ENCODE assay signal across 24 mouse cellular contexts in genomic region chr10:99383028-99383427, GRCm38 (mm10).
A peak's percentile ranks its signal among the peaks of the same experiment; 100 is the strongest.
DNase-seq lines count a peak whose midpoint lies in the region; ATAC-seq and TF ChIP-seq lines count a peak whose summit lies in the region.
"Had no signal": no experiment of that assay in that cellular context is flagged by ENCODE, and none has a peak within 500 bp of the region (broad histone marks: within the 10 kb centered on the region; RNA-seq: fewer than 3 reads in every experiment).

No protein-coding gene starts in this region.

- no peaks in the 10 kb centered on the region for H3K36me3 ChIP-seq in hindbrain, embryonic 16.5 days (ENCODE audit: control insufficient read depth, insufficient read depth, low read length)
- no peaks in the 10 kb centered on the region for H3K36me3 ChIP-seq in hindbrain, embryonic 14.5 days (replicated peaks; ENCODE audit: control insufficient read depth, insufficient read depth)
- no peaks in the 10 kb centered on the region for H3K36me3 ChIP-seq in intestine, postnatal 0 days (ENCODE audit: control insufficient read depth, insufficient read depth)
- H3K36me3 ChIP-seq in hindbrain, embryonic 11.5 days (ENCODE audit: control insufficient read depth, insufficient read depth, low read length): no peaks in the 10 kb centered on the region
- H3K36me3 ChIP-seq: forebrain, embryonic 15.5 days; limb, embryonic 15.5 days had no signal

- DNase-seq in cerebellum, adult 2 months: peak; percentile 8 to 9
- DNase-seq in cerebellum, adult 8-10 months: no peak
- DNase-seq in hindbrain, embryonic 14.5 days (ENCODE audit: low spot score): no peak
- peak; percentile 11 for DNase-seq in Muller cell, postnatal 12 days (ENCODE audit: inconsistent ontology term)
- no peak for DNase-seq in hindbrain, embryonic 11.5 days (ENCODE audit: low spot score)
- DNase-seq: adrenal gland, postnatal 10 days; cerebellum, adult 11 months; heart, adult 18-20 months; heart, postnatal 14 days; kidney, adult 2 months; kidney, postnatal 36 days; layer of hippocampus, adult 9-11 months; lung, adult 18-20 months; right cerebral cortex, postnatal 14 days; thymus, postnatal 14 days had no signal

- no peak overlapping the region for H3K4me3 ChIP-seq in cerebellum, adult 2 months (replicated peaks; ENCODE audit: insufficient read depth, low read depth, low read length)
- no peak overlapping the region for H3K4me3 ChIP-seq in hindbrain, embryonic 16.5 days (ENCODE audit: low read length)
- H3K4me3 ChIP-seq in hindbrain, embryonic 14.5 days (replicated peaks; ENCODE audit: low read length): no peak overlapping the region
- H3K4me3 ChIP-seq in intestine, postnatal 0 days (ENCODE audit: low read depth, low read length): no peak overlapping the region
- H3K4me3 ChIP-seq in hindbrain, embryonic 11.5 days (ENCODE audit: low read depth, low read length): no peak overlapping the region
- H3K4me3 ChIP-seq: erythroblast, embryonic 14.5 days; forebrain, embryonic 15.5 days; limb, embryonic 15.5 days had no signal

- no peak overlapping the region for H3K9ac ChIP-seq in hindbrain, embryonic 16.5 days (ENCODE audit: low read depth, low read length)
- no peak overlapping the region for H3K9ac ChIP-seq in hindbrain, embryonic 14.5 days
- H3K9ac ChIP-seq in intestine, postnatal 0 days (ENCODE audit: low read depth, low read length): no peak overlapping the region
- no peak overlapping the region for H3K9ac ChIP-seq in hindbrain, embryonic 11.5 days (ENCODE audit: low read depth, low read length)
- H3K9ac ChIP-seq: forebrain, embryonic 15.5 days; limb, embryonic 15.5 days had no signal

- 19% methylated on average over 4 of the region's 4 CpGs for WGBS in cerebellum, adult 2 months
- WGBS in hindbrain, embryonic 16.5 days: 46% methylated on average over 4 of the region's 4 CpGs
- 53% methylated on average over 4 of the region's 4 CpGs for WGBS in hindbrain, embryonic 14.5 days
- 72% methylated on average over 4 of the region's 4 CpGs for WGBS in intestine, postnatal 0 days
- 66% methylated on average over 4 of the region's 4 CpGs for WGBS in hindbrain, embryonic 11.5 days

- no peak for TF ChIP-seq CTCF in cerebellum, adult 2 months (IDR thresholded peaks at IDR 0.05; ENCODE audit: borderline replicate concordance, insufficient read depth, low read depth, low read length)
- TF ChIP-seq CTCF in intestine, postnatal 0 days (IDR thresholded peaks at IDR 0.05; ENCODE audit: low read depth): no peak

- no peaks in the 10 kb centered on the region for H3K9me3 ChIP-seq in hindbrain, embryonic 16.5 days (ENCODE audit: control insufficient read depth, low read length)
- H3K9me3 ChIP-seq in hindbrain, embryonic 14.5 days (ENCODE audit: control insufficient read depth, low read length): no peaks in the 10 kb centered on the region
- no peaks in the 10 kb centered on the region for H3K9me3 ChIP-seq in intestine, postnatal 0 days (ENCODE audit: control insufficient read depth)
- no peaks in the 10 kb centered on the region for H3K9me3 ChIP-seq in hindbrain, embryonic 11.5 days (ENCODE audit: control insufficient read depth, low read length)
- H3K9me3 ChIP-seq: forebrain, embryonic 15.5 days; limb, embryonic 15.5 days had no signal

- H3K27me3 ChIP-seq in cerebellum, adult 2 months (ENCODE audit: control insufficient read depth, insufficient read depth, low read length): no peaks in the 10 kb centered on the region; the same call in 1 of the 2 replicates
- H3K27me3 ChIP-seq in hindbrain, embryonic 16.5 days (replicated peaks; ENCODE audit: control insufficient read depth, insufficient read depth, low read length): no peaks in the 10 kb centered on the region
- 0 out of 2 replicates have a peak, but pooled peaks cover 3% of the 10 kb centered on the region for H3K27me3 ChIP-seq in hindbrain, embryonic 14.5 days (ENCODE audit: control insufficient read depth, insufficient read depth, low read length)
- H3K27me3 ChIP-seq in intestine, postnatal 0 days (replicated peaks; ENCODE audit: control insufficient read depth, insufficient read depth, low read length): no peaks in the 10 kb centered on the region
- H3K27me3 ChIP-seq in hindbrain, embryonic 11.5 days (ENCODE audit: control insufficient read depth, insufficient read depth, low read length): no peaks in the 10 kb centered on the region
- H3K27me3 ChIP-seq: CH12.LX; forebrain, embryonic 15.5 days; limb, embryonic 15.5 days had no signal

- no peak overlapping the region for H3K27ac ChIP-seq in cerebellum, adult 2 months (ENCODE audit: insufficient read depth, low read length)
- no peak overlapping the region for H3K27ac ChIP-seq in hindbrain, embryonic 16.5 days (ENCODE audit: low read depth, low read length)
- no peak overlapping the region for H3K27ac ChIP-seq in hindbrain, embryonic 14.5 days
- no peak overlapping the region for H3K27ac ChIP-seq in intestine, postnatal 0 days (ENCODE audit: low read depth, low read length)
- no peak overlapping the region for H3K27ac ChIP-seq in hindbrain, embryonic 11.5 days (ENCODE audit: low read depth, low read length)
- H3K27ac ChIP-seq: forebrain, embryonic 15.5 days; limb, embryonic 15.5 days; stomach, postnatal 0 days had no signal

- no peak for TF ChIP-seq POLR2A in cerebellum, adult 2 months (IDR thresholded peaks at IDR 0.05; ENCODE audit: borderline replicate concordance, insufficient read depth, low read length)

- no peak overlapping the region for H3K4me2 ChIP-seq in hindbrain, embryonic 16.5 days (ENCODE audit: low read length)
- H3K4me2 ChIP-seq in hindbrain, embryonic 14.5 days (replicated peaks): no peak overlapping the region
- no peak overlapping the region for H3K4me2 ChIP-seq in intestine, postnatal 0 days (replicated peaks; ENCODE audit: low read depth)
- H3K4me2 ChIP-seq in hindbrain, embryonic 11.5 days (replicated peaks; ENCODE audit: low read depth, low read length): no peak overlapping the region
- H3K4me2 ChIP-seq: forebrain, embryonic 15.5 days; limb, embryonic 15.5 days had no signal

- peak; percentile 52; the same call in 1 of the 2 replicates for ATAC-seq in hindbrain, embryonic 16.5 days
- no peak for ATAC-seq in hindbrain, embryonic 14.5 days (ENCODE audit: low FRiP score)
- peak; percentile 43; the same call in 1 of the 2 replicates for ATAC-seq in megakaryocyte progenitor cell, adult 5-6 weeks (replicated peaks; ENCODE audit: poor library complexity)
- no peak for ATAC-seq in intestine, postnatal 0 days
- ATAC-seq in hindbrain, embryonic 11.5 days (ENCODE audit: low FRiP score): no peak
- ATAC-seq: forebrain, embryonic 15.5 days; midbrain, embryonic 16.5 days had no signal

- no peaks in the 10 kb centered on the region for H3K4me1 ChIP-seq in cerebellum, adult 2 months (ENCODE audit: control insufficient read depth, insufficient read depth, low read length)
- H3K4me1 ChIP-seq in hindbrain, embryonic 16.5 days (ENCODE audit: control insufficient read depth, insufficient read depth, low read depth, low read length): no peaks in the 10 kb centered on the region
- H3K4me1 ChIP-seq in hindbrain, embryonic 14.5 days (replicated peaks; ENCODE audit: control insufficient read depth, insufficient read depth, low read length): no peaks in the 10 kb centered on the region
- H3K4me1 ChIP-seq in intestine, postnatal 0 days (replicated peaks; ENCODE audit: control insufficient read depth, insufficient read depth, low read length): 0 out of 2 replicates have a peak, but pooled peaks cover 2% of the 10 kb centered on the region
- H3K4me1 ChIP-seq in hindbrain, embryonic 11.5 days (replicated peaks; ENCODE audit: control insufficient read depth, insufficient read depth, low read length): no peaks in the 10 kb centered on the region
- H3K4me1 ChIP-seq: forebrain, embryonic 15.5 days; limb, embryonic 15.5 days had no signal

Comparison
In these comparisons a context has a peak if more than half of its experiments do, and no peak if none do; other contexts are left out.
1. DNase-seq: peak in cerebellum, adult 2 months (2 of 2) and Muller cell, postnatal 12 days (single experiment); none in cerebellum, adult 8-10 months (single experiment), hindbrain, embryonic 14.5 days (single experiment) and hindbrain, embryonic 11.5 days (single experiment).
2. ATAC-seq: peak in hindbrain, embryonic 16.5 days (single experiment) and megakaryocyte progenitor cell, adult 5-6 weeks (single experiment); none in hindbrain, embryonic 14.5 days (single experiment), intestine, postnatal 0 days (single experiment) and hindbrain, embryonic 11.5 days (single experiment).